Mouse (Mus musculus) natural killer cell, adult 2 months (primary cell): ENCODE results near the gene Fam53b.
"Not testable (repeated sequence)": the region's sequence is repeated elsewhere in the genome, so short reads cannot be mapped to it uniquely, and the experiment has no call there.

ENCODE experiments used
- DNase-seq, 2 experiments: peaks; one replicate each; pipeline ENCODE4 v3.0.0; 2022; ENCODE audit warnings: low spot score in 2 of 2

Fam53b gene

DNA sequence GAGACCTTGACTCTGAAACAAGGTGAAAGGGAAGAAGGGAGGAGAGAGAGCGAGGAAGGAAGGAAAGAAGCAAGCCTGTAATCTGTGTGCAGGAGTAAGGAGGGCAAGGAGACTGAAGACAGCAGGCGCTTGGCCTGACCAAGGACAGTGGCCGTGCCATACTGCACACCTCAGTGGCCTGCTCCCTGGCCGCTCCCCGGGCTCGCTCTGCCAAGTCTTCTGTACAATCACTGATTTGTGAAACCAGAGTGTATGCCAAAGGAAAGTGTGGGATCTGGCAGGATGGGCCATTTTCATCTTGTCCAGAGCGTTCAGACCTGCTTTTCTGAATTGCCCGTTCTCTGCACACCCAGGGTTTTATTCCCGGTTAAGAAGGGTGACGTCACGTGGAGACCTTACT is 132.4 kb downstream of the Fam53b start:
- DNase-seq, result no peak

- DNase-seq, result no peak
These were observed 134.1 kb downstream of the Fam53b start for GRCm38 (mm10) chr7:132679549-132679948.

DNA sequence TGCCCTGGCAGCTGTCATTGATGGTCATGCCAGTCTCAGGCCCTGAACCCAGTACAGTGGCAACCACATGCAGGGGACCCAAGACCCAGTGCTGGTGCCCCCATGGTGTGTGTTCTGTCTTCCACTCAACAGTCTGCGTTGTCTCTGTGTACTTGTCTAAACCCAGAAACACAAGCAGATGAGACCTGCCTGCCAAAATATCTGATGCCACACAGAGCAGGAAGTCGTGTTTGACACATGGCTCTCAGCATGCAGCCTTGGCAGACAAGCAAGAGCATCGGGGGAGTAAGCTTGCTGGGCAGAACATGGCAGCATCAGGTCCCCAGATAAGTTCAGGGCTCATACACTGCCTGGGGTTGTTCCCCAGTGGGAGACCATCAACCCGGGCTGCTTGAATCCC is 134.6 kb downstream of the Fam53b start:
- no peak for DNase-seq

DNA sequence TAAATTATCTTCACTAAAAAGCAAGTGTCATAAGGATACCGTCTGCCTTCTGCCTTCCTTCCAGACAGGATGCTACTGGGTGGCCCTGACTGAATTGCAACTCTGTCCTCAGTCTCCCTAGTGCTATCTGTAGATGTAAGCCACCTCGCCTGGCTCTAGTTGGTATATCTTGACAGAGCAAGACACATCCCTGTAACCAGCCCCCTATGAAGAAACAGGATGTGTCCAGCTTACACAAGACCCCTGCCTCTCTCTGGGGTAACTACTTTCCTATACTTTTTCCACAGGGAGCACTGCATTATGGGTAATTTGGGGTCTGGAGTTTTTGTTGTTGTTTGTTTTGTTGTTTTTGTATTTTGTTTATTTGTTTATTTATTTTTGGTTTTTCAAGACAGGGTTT is 137.8 kb downstream of the Fam53b start:
- DNase-seq, result no peak

GRCm38 (mm10) chr7:132673931-132674755 is 139.5 kb downstream of the Fam53b start:
- no peak for DNase-seq

DNA sequence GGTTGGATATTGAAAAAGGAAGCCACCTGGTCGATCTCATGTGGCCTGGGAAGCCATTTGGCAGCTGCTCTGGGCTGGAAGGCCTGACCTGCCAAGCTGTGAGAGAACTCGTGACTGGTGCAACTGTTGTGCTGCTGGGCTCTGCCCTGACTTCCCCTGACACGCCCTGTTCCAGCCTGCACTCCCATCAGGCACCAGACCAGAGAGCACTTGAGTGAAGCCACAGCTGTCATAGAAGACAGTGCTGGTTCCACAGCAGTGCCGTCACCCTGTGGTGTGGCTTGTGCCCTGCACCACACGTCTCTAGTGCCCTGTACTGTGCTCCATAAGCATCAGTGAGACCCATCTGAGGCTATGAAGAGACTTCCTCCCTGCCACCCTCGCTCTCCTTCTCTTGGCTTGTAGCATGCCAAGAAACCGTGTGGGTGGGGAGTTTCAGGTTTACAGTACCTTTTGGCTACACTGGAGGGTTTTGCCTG is 141.2 kb downstream of the Fam53b start:
- DNase-seq, result peak in 1 of 2 experiments; percentile 64

- DNase-seq, result no peak
These were observed 142.9 kb downstream of the Fam53b start for GRCm38 (mm10) chr7:132670863-132671165.

GRCm38 (mm10) chr7:132669999-132670862 is 143.5 kb downstream of the Fam53b start:
- DNase-seq, result no peak

- DNase-seq, result no peak
These were observed 145.1 kb downstream of the Fam53b start for GRCm38 (mm10) chr7:132668604-132669003.

- no peak for DNase-seq
These were observed 147.2 kb downstream of the Fam53b start for GRCm38 (mm10) chr7:132666516-132666915.

GRCm38 (mm10) chr7:132665664-132666382 is 147.9 kb downstream of the Fam53b start:
- no peak for DNase-seq

GRCm38 (mm10) chr7:132664815-132665214 is 148.9 kb downstream of the Fam53b start:
- DNase-seq, result no peak

GRCm38 (mm10) chr7:132662831-132663230 is 150.9 kb downstream of the Fam53b start:
- DNase-seq, result not testable (repeated sequence)
